Mouse (Mus musculus) hindbrain, embryonic 14.5 days (tissue): ENCODE data around the gene Olfr787. TPM values are rescaled to one million over a fixed set of nuclear protein-coding genes. Genes with fewer than 3 reads are reported as not detected.

ENCODE experiments used
- ATAC-seq: fragments of 200-750 bp; cut with Nextera tagmentation; 2 replicates; pipeline ENCODE4 v1.8.0; 2017; ENCODE audit warnings: moderate number of reproducible peaks, mild to moderate bottlenecking, moderate TSS enrichment, moderate library complexity; ENCODE audit not compliant: low FRiP score
- DNase-seq: peaks from one replicate; pipeline ENCODE4 v3.0.0-alpha.2; 2015; ENCODE audit warnings: low spot score
- H3K27ac ChIP-seq: fragments of 300-500 bp; sonication (generic); 2 replicates; pipeline ENCODE4 v1.5.1; 2014; ENCODE audit warnings: mild to moderate bottlenecking, moderate library complexity
- H3K27me3 ChIP-seq: fragments of 300-500 bp; sonication (generic); 2 replicates; pipeline ENCODE4 v1.6.1; 2014; ENCODE audit warnings: mild to moderate bottlenecking, low read length, mixed read lengths; ENCODE audit not compliant: control insufficient read depth, insufficient read depth
- H3K36me3 ChIP-seq: fragments of 300-500 bp; sonication (generic); replicated peaks from 2 replicates; pipeline ENCODE4 v1.6.1; 2014; ENCODE audit not compliant: control insufficient read depth, insufficient read depth
- H3K4me1 ChIP-seq: fragments of 300-500 bp; sonication (generic); replicated peaks from 2 replicates; pipeline ENCODE4 v1.6.1; 2014; ENCODE audit warnings: antibody characterized with exemption, low read length, mixed read lengths; ENCODE audit not compliant: control insufficient read depth, insufficient read depth
- H3K4me2 ChIP-seq: fragments of 300-500 bp; sonication (generic); replicated peaks from 2 replicates; pipeline ENCODE4 v1.6.1; 2014; ENCODE audit warnings: mild to moderate bottlenecking, moderate library complexity
- H3K4me3 ChIP-seq: fragments of 300-500 bp; sonication (generic); replicated peaks from 2 replicates; pipeline ENCODE4 v1.5.1; 2014; ENCODE audit warnings: mild to moderate bottlenecking, low read length
- H3K9ac ChIP-seq: fragments of 300-500 bp; sonication (generic); 2 replicates; pipeline ENCODE4 v1.6.1; 2014
- H3K9me3 ChIP-seq: fragments of 300-500 bp; sonication (generic); 2 replicates; pipeline ENCODE4 v1.6.1; 2016; ENCODE audit warnings: low read length; ENCODE audit not compliant: control insufficient read depth
- WGBS: fragments of 180-500 bp; shearing (Covaris S2); extraction: QIAGEN DNeasy Blood & Tissue Kit; methylation state at CpG from one replicate; pipeline ENCODE4 v1.1.7; 2014; 5-methylcytosine and 5-hydroxymethylcytosine counted together
- polyA plus RNA-seq: library from polyadenylated mRNA; unstranded; fragments of >200 nt; fragmentation: Nextera tagmentation; extraction: Ambion mirVana; gene quantifications from 2 replicates; pipeline ENCODE4 v1.2.1, GENCODE M21; 2014

The Olfr787 gene
- not detected in 2 replicates for polyA plus RNA-seq

DNA sequence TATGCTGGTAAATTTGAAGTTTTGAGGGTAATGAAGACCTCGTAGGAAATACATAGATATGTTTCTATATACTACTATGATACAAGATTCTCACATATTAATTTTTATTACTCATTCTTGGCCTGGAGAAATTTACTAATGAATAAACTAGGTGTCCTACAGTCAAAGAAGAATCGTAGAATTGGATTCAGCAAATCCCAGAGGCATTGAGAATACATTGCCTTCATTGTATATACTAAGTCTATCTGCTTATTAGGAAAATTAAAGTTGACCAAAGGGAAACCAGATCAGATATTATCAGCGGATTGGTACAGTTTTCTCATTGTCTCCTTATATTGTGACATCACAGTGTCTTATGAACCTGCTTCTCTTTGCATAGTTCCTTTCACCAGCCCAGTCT, at the start of gene Olfr787:
Gene Olfr787, plus strand, starts transcription at position 301 of the 400 bp plus-strand sequence.
- H3K27me3 ChIP-seq, result no peaks in the 10 kb centered on the region
- no peak within 1 kb of the TSS for H3K9ac ChIP-seq
- H3K9me3 ChIP-seq, result no peaks in the 10 kb centered on the region
- no peak for DNase-seq
- no peak for ATAC-seq
- no peaks in the 10 kb centered on the region for H3K36me3 ChIP-seq
- no peaks in the 10 kb centered on the region for H3K4me1 ChIP-seq
- H3K27ac ChIP-seq, result no peak within 1 kb of the TSS
- WGBS, result 88% methylated on average over 3 of the region's 3 CpGs
- no peak within 1 kb of the TSS for H3K4me2 ChIP-seq
- no peak within 1 kb of the TSS for H3K4me3 ChIP-seq

DNA sequence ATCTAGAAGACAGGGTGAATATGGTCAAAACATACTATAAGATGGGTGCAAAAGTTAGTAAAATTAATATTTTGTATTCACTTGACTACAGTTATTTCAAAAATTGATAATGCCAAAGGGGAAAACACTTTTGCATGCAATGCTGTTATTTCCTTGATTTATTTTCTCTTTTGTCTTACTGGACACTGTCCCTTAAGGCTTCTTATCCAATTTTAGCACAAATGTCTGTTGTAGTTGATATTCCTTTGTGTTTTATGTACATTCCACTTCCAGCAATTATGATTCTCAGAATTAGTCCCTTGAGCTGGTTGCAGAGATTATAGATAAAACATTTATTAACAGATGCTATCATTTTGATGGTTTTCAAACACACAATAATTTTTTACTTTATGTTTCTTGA, 34.7 kb upstream of the Olfr787 start, which contains the start of gene Olfr786:
Gene Olfr786, plus strand, starts transcription at position 301 of the 400 bp plus-strand sequence.
- DNase-seq (no peak), ATAC-seq (no peak)
- Histone ChIP-seq H3K9ac (no peak within 1 kb of the TSS), H3K27me3 (no peaks in the 10 kb centered on the region), H3K4me1 (no peaks in the 10 kb centered on the region), H3K27ac (no peak within 1 kb of the TSS), H3K4me2 (no peak within 1 kb of the TSS), H3K4me3 (no peak within 1 kb of the TSS), H3K36me3 (no peaks in the 10 kb centered on the region), H3K9me3 (no peaks in the 10 kb centered on the region)

DNA sequence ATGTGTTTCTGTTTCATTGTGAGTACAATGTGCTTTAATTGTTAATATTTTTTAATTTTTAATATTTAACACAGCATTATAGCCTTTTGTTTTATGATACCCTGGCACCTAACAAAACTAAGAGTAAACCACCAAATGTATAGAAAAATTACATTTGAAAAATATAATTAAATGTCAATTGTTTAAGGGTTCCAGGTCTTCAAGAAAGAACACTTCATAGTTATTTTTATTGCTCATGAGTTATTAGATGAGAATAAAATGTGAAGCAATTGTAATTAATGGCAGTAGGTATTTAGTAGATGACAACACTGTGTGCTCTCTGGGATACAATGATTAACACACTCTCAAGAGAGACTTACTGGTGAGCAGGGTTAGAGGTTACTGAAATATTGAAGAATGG, 9.0 kb downstream of the Olfr787 start, which contains the start of gene Olfr788:
Gene Olfr788, plus strand, starts transcription at position 301 of the 400 bp plus-strand sequence.
- ATAC-seq (no peak), DNase-seq (no peak)
- no peak within 1 kb of the TSS for H3K9ac ChIP-seq
- H3K27ac ChIP-seq, result no peak within 1 kb of the TSS
- H3K4me2 ChIP-seq, result no peak within 1 kb of the TSS
- H3K9me3 ChIP-seq, result no peaks in the 10 kb centered on the region
- no peak within 1 kb of the TSS for H3K4me3 ChIP-seq
- H3K27me3 ChIP-seq, result no peaks in the 10 kb centered on the region
- no peaks in the 10 kb centered on the region for H3K4me1 ChIP-seq
- H3K36me3 ChIP-seq, result no peaks in the 10 kb centered on the region

DNA sequence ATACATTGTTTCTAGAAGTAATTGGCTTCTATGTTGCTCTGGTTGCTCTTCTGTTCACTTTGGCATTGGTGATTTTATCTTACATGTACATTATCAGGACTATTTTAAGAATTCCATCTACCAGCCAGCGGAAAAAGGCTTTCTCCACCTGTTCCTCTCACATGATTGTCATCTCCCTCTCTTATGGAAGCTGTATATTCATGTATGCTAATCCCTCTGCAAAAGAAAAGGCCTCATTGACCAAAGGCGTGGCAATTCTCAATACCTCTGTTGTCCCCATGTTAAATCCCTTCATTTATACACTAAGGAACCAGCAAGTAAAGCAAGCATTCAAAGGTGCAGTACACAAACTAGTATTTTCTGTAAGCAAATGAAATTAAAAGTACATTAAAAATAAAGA, 11.6 kb downstream of the Olfr787 start:
- WGBS, result 68% methylated on average over 2 of the region's 2 CpGs
- no peak overlapping the region for H3K27ac ChIP-seq
- no peaks in the 10 kb centered on the region for H3K4me1 ChIP-seq
- DNase-seq, result no peak
- no peak overlapping the region for H3K4me3 ChIP-seq
- no peak for ATAC-seq
- H3K4me2 ChIP-seq, result no peak overlapping the region
- no peaks in the 10 kb centered on the region for H3K27me3 ChIP-seq
- H3K9me3 ChIP-seq, result no peaks in the 10 kb centered on the region
- no peaks in the 10 kb centered on the region for H3K36me3 ChIP-seq
- no peak overlapping the region for H3K9ac ChIP-seq

DNA sequence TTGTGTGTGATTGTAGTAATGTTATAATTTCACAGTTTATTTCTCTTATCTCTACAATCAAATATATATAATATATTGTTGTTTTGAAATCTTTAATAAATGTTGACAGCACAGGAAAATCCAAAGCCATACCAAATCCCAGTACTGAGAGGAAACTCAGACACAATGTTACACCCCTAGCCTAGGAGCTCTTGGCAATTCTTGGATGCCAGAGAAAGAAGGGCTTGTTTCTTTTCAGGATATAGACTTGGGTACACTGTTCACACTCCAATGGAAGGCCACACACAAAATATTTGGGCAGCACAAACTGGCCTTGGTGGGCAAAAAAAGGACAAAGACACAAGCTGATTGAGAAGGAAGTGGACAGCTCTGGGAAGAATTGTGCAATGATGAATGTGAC, 12.1 kb downstream of the Olfr787 start:
- Histone ChIP-seq H3K27me3 (no peaks in the 10 kb centered on the region), H3K4me3 (no peak overlapping the region), H3K4me2 (no peak overlapping the region), H3K9ac (no peak overlapping the region), H3K9me3 (no peaks in the 10 kb centered on the region), H3K27ac (no peak overlapping the region), H3K36me3 (no peaks in the 10 kb centered on the region), H3K4me1 (no peaks in the 10 kb centered on the region)
- no peak for ATAC-seq
- no peak for DNase-seq

DNA sequence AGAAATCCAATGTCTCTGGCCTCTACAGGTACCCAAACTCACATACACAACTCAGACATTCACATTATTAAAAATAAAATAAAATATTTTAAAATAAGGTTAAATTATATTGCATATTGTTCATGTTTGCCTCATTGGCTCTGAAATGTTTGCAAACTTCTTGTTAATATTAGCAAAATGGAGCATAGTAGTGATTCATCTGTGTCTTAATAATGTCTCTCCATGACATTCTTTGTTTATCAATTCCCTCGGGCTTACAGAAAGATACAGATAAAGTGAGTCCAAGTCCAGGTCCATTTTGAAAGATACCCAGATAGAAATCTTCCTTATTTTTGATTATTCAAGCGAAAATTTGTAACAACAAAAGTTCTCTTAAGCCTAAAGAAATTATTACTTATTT, 22.8 kb downstream of the Olfr787 start, which contains the start of gene Olfr789:
Gene Olfr789, plus strand, starts transcription at position 301 of the 400 bp plus-strand sequence.
- 77% methylated on average over 2 of the region's 2 CpGs for WGBS
- no peak within 1 kb of the TSS for H3K4me2 ChIP-seq
- no peak for DNase-seq
- no peaks in the 10 kb centered on the region for H3K4me1 ChIP-seq
- H3K27ac ChIP-seq, result no peak within 1 kb of the TSS
- no peaks in the 10 kb centered on the region for H3K36me3 ChIP-seq
- ATAC-seq, result no peak
- no peak within 1 kb of the TSS for H3K9ac ChIP-seq
- no peak within 1 kb of the TSS for H3K4me3 ChIP-seq
- no peaks in the 10 kb centered on the region for H3K27me3 ChIP-seq
- no peaks in the 10 kb centered on the region for H3K9me3 ChIP-seq

DNA sequence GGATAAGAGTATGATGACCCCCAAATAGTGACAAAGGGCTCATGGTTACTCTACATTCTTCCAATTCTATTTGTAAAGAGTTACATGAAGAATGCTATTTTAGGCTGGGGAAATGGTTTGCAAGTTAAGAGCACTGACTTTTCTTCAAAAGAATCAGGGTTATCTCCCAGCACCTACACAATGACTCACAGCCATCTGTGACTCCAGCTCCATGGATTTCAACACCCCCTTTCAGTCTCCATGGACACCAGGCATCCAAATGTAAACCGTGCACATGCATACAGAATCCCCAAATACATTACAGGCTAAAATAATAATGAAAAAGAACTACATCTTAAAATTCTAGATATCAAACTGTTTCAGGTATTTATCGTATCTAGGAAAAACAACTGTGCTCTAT, 28.4 kb downstream of the Olfr787 start:
- Histone ChIP-seq H3K4me3 (no peak overlapping the region), H3K27me3 (no peaks in the 10 kb centered on the region), H3K9ac (no peak overlapping the region), H3K36me3 (no peaks in the 10 kb centered on the region), H3K27ac (no peak overlapping the region), H3K9me3 (no peaks in the 10 kb centered on the region), H3K4me2 (no peak overlapping the region), H3K4me1 (no peaks in the 10 kb centered on the region)
- DNase-seq, result no peak
- no peak for ATAC-seq
- WGBS, result 81% methylated on average over 2 of the region's 2 CpGs

GRCm38 (mm10) chr10:129498192-129498591, 36.5 kb downstream of the Olfr787 start, which contains the start of gene Olfr790:
Gene Olfr790, plus strand, starts transcription at chr10:129498492.
- H3K9ac ChIP-seq, result no peak within 1 kb of the TSS
- H3K4me2 ChIP-seq, result no peak within 1 kb of the TSS
- no peaks in the 10 kb centered on the region for H3K27me3 ChIP-seq
- no peak within 1 kb of the TSS for H3K4me3 ChIP-seq
- ATAC-seq (no peak), DNase-seq (no peak)
- H3K4me1 ChIP-seq, result no peaks in the 10 kb centered on the region
- no peaks in the 10 kb centered on the region for H3K9me3 ChIP-seq
- no peak within 1 kb of the TSS for H3K27ac ChIP-seq
- H3K36me3 ChIP-seq, result no peaks in the 10 kb centered on the region
